Mouse (Mus musculus) midbrain, embryonic 15.5 days (tissue): ENCODE measurements around the gene Dctn3. TPM values are rescaled to one million over a fixed set of nuclear protein-coding genes. Genes with fewer than 3 reads are reported as not detected.
"Not testable (repeated sequence)": the region's sequence is repeated elsewhere in the genome, so short reads cannot be mapped to it uniquely, and the experiment has no call there.

Experiments used
- ATAC-seq: fragments of 200-750 bp; cut with Nextera tagmentation; replicated peaks from 2 replicates; pipeline ENCODE4 v1.8.0; 2017; ENCODE audit warnings: moderate TSS enrichment
- H3K27ac ChIP-seq: fragments of 300-500 bp; sonication (generic); 2 replicates; pipeline ENCODE4 v1.5.1; 2015; ENCODE audit warnings: mild to moderate bottlenecking, inconsistent platforms
- H3K27me3 ChIP-seq: fragments of 300-500 bp; sonication (generic); replicated peaks from 2 replicates; pipeline ENCODE4 v1.6.1; 2015; ENCODE audit warnings: inconsistent platforms
- H3K36me3 ChIP-seq: fragments of 300-500 bp; sonication (generic); replicated peaks from 2 replicates; pipeline ENCODE4 v1.6.1; 2015; ENCODE audit warnings: inconsistent platforms
- H3K4me1 ChIP-seq: fragments of 300-500 bp; sonication (generic); 2 replicates; pipeline ENCODE4 v1.6.1; 2015; ENCODE audit warnings: inconsistent platforms
- H3K4me2 ChIP-seq: fragments of 300-500 bp; sonication (generic); 2 replicates; pipeline ENCODE4 v1.6.1; 2015; ENCODE audit warnings: inconsistent platforms, mild to moderate bottlenecking, moderate library complexity
- H3K4me3 ChIP-seq: fragments of 300-500 bp; sonication (generic); 2 replicates; pipeline ENCODE4 v1.5.1; 2015; ENCODE audit warnings: mild to moderate bottlenecking, inconsistent platforms
- H3K9ac ChIP-seq: fragments of 300-500 bp; sonication (generic); 2 replicates; pipeline ENCODE4 v1.6.1; 2015; ENCODE audit warnings: mild to moderate bottlenecking, inconsistent platforms
- H3K9me3 ChIP-seq: fragments of 300-500 bp; sonication (generic); 2 replicates; pipeline ENCODE4 v1.6.1; 2016; ENCODE audit warnings: inconsistent platforms
- WGBS: fragments of 180-500 bp; shearing (Covaris S2); methylation state at CpG from one replicate; pipeline ENCODE4 v1.1.7; 2015; ENCODE audit warnings: mixed read lengths; 5-methylcytosine and 5-hydroxymethylcytosine counted together
- polyA plus RNA-seq: library from polyadenylated mRNA; unstranded; fragments of >200 nt; fragmentation: Nextera tagmentation; extraction: Ambion mirVana; gene quantifications from 2 replicates; pipeline ENCODE4 v1.2.1, GENCODE M21; 2015

The Dctn3 gene
- 295 and 308 TPM in 2 replicates for polyA plus RNA-seq

- peak; percentile 96 for ATAC-seq
- Histone ChIP-seq H3K36me3 (peaks cover 13% of the 10 kb centered on the region; the same call in 1 of the 2 replicates), H3K4me3 (peak within 1 kb of the TSS; percentile 86), H3K9ac (peak within 1 kb of the TSS; percentile 92), H3K4me1 (peaks cover 23% of the 10 kb centered on the region), H3K9me3 (no peaks in the 10 kb centered on the region), H3K27me3 (peaks cover 40% of the 10 kb centered on the region), H3K4me2 (peak within 1 kb of the TSS; percentile 66), H3K27ac (peak within 1 kb of the TSS; percentile 65)
- under 1% methylated on average over 27 of the region's 27 CpGs for WGBS
These were observed at the start of gene Dctn3 for GRCm38 (mm10) chr4:41722918-41723351. Gene Dctn3 (minus strand): TSS chr4:41723170.

- H3K27ac ChIP-seq, H3K4me3 ChIP-seq, H3K4me2 ChIP-seq, H3K9me3 ChIP-seq, ATAC-seq, H3K36me3 ChIP-seq, H3K9ac ChIP-seq, H3K27me3 ChIP-seq, H3K4me1 ChIP-seq: not testable (repeated sequence)
- WGBS = 87% methylated on average over 10 of the region's 10 CpGs
These were observed 44.3 kb upstream of the Dctn3 start for GRCm38 (mm10) chr4:41767301-41767700.

GRCm38 (mm10) chr4:41763176-41763575 lies 40.2 kb upstream of the Dctn3 start:
- H3K27ac ChIP-seq, H3K36me3 ChIP-seq, H3K9me3 ChIP-seq, H3K27me3 ChIP-seq, H3K9ac ChIP-seq, ATAC-seq, H3K4me3 ChIP-seq, H3K4me2 ChIP-seq: not testable (repeated sequence)
- H3K4me1 ChIP-seq = peaks cover 25% of the 10 kb centered on the region
- 82% methylated on average over 5 of the region's 6 CpGs for WGBS

- not testable (repeated sequence) for H3K4me3 ChIP-seq, H3K27me3 ChIP-seq, H3K9ac ChIP-seq, ATAC-seq, H3K9me3 ChIP-seq, H3K4me2 ChIP-seq, H3K36me3 ChIP-seq
- Histone ChIP-seq H3K27ac (peak overlapping the region; percentile 30; the same call in 1 of the 2 replicates), H3K4me1 (peaks cover 25% of the 10 kb centered on the region)
- 39% methylated on average over 8 of the region's 8 CpGs for WGBS
These were observed 39.7 kb upstream of the Dctn3 start for GRCm38 (mm10) chr4:41762688-41763114.

GRCm38 (mm10) chr4:41762099-41762687 lies 39.2 kb upstream of the Dctn3 start:
- H3K9ac ChIP-seq = no peak overlapping the region; the same call in 1 of the 2 replicates
- peak; percentile 35; the same call in 1 of the 2 replicates for ATAC-seq

DNA sequence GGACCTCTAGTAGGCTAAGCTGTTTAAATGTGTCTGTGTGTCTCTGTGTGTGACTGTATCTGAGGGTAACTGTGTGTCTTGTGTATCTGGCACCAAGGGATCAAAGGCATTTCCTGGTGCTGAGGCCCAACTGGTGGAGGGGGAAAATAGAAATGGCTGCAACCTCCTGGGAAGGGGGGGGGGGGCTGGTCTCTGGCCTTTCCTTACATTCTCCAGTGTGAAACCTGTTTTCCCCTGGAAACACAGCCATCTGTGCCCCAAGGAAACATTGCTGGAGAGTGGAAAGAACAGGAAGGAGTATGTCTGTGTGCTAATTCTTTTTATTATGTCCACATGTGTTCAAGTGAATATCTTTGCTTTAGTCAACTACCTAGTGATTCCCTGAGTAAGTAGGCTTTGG lies 38.7 kb upstream of the Dctn3 start:
- Histone ChIP-seq H3K4me2 (no peak overlapping the region), H3K9me3 (no peaks in the 10 kb centered on the region), H3K36me3 (no peaks in the 10 kb centered on the region), H3K9ac (no peak overlapping the region), H3K27ac (peak overlapping the region; percentile 30; the same call in 1 of the 2 replicates), H3K27me3 (no peaks in the 10 kb centered on the region), H3K4me1 (peaks cover 25% of the 10 kb centered on the region), H3K4me3 (no peak overlapping the region)
- ATAC-seq = no peak

More at GRCm38 (mm10) chr4:41762099-41762687, 39.2 kb upstream of the Dctn3 start:
- Histone ChIP-seq H3K4me2 (no peak overlapping the region), H3K27me3 (no peaks in the 10 kb centered on the region), H3K27ac (peak overlapping the region; percentile 30; the same call in 1 of the 2 replicates), H3K36me3 (no peaks in the 10 kb centered on the region), H3K4me1 (peaks cover 25% of the 10 kb centered on the region), H3K9me3 (no peaks in the 10 kb centered on the region), H3K4me3 (no peak overlapping the region)
- WGBS = 38% methylated on average over 8 of the region's 8 CpGs

DNA sequence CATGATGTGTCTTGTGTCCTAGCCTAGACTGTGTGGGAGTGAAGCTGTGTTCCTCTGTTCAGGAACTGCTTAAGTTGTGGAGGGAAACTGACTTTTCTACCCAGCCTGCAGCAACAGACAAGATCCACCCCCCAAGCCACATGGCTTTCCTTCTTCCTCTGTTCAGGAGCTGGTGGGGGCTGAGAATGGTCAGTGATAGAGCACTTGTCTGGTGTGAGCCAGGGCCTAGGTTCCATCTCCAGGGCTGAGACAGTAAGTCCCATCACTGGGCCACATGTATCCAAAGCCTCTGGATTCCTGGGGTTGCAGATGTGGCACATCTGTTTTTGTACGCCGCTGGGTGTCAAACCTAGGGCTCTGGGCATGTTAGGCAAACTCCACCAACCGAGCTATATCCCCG lies 37.9 kb upstream of the Dctn3 start:
- no peak for ATAC-seq
- 89% methylated on average over 4 of the region's 4 CpGs for WGBS
- peak overlapping the region; percentile 56 for H3K4me2 ChIP-seq
- H3K36me3 ChIP-seq = no peaks in the 10 kb centered on the region
- H3K27me3 ChIP-seq = no peaks in the 10 kb centered on the region
- H3K27ac ChIP-seq = peak overlapping the region; percentile 30; the same call in 1 of the 2 replicates
- H3K9me3 ChIP-seq = no peaks in the 10 kb centered on the region
- H3K4me1 ChIP-seq = peaks cover 31% of the 10 kb centered on the region
- peak overlapping the region; percentile 48; the same call in 1 of the 2 replicates for H3K9ac ChIP-seq
- peak overlapping the region; percentile 36 for H3K4me3 ChIP-seq

- peak overlapping the region; percentile 56 for H3K4me2 ChIP-seq
- H3K27me3 ChIP-seq = no peaks in the 10 kb centered on the region
- peak overlapping the region; percentile 30; the same call in 1 of the 2 replicates for H3K27ac ChIP-seq
- peak overlapping the region; percentile 48 for H3K9ac ChIP-seq
- under 1% methylated on average over 15 of the region's 15 CpGs for WGBS
- H3K9me3 ChIP-seq = no peaks in the 10 kb centered on the region
- ATAC-seq = peak; percentile 64
- peak overlapping the region; percentile 36 for H3K4me3 ChIP-seq
- H3K36me3 ChIP-seq = no peaks in the 10 kb centered on the region
- peaks cover 31% of the 10 kb centered on the region for H3K4me1 ChIP-seq
These were observed 37.3 kb upstream of the Dctn3 start for GRCm38 (mm10) chr4:41760288-41760721.

DNA sequence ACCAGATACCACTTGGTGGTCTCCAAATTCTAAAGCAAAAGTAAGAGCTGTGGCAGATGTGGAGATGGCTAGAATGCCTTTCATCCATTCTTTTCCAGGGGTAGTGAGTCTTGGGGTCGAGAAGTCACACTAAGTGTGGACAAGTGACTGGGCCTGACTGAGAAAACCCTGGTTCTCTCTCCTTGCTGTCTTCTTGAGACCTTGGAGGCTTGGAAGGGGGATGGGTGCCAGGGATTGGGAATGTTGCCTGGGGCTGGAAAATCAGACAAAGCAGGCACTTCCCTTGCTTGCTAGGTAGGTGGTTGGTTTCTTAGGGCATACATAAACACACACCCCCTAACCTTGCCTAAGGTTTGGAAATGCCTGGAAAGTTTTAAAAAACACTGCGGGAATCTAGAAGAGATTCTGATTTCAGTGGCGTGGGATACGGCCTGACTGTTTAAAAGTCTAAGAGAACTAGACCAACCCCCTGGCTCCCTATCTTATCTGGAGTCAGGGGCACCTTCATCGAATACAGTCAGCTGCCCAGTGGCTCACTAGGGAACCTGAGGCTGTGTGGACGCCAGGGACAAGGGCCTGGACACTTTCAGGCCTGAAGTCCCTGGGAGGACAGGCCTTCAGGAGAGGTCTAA lies 36.8 kb upstream of the Dctn3 start:
- H3K4me2 ChIP-seq = peak overlapping the region; percentile 56
- H3K9me3 ChIP-seq = no peaks in the 10 kb centered on the region
- no peaks in the 10 kb centered on the region for H3K27me3 ChIP-seq
- no peak overlapping the region for H3K27ac ChIP-seq
- no peak for ATAC-seq
- peak overlapping the region; percentile 48; the same call in 1 of the 2 replicates for H3K9ac ChIP-seq
- H3K36me3 ChIP-seq = no peaks in the 10 kb centered on the region
- H3K4me3 ChIP-seq = peak overlapping the region; percentile 36; the same call in 1 of the 2 replicates
- 41% methylated on average over 6 of the region's 6 CpGs for WGBS
- H3K4me1 ChIP-seq = peaks cover 35% of the 10 kb centered on the region

- H3K9ac ChIP-seq = no peak overlapping the region
- 87% methylated on average over 9 of the region's 9 CpGs for WGBS
These were observed 36.2 kb upstream of the Dctn3 start for GRCm38 (mm10) chr4:41759206-41759605.

DNA sequence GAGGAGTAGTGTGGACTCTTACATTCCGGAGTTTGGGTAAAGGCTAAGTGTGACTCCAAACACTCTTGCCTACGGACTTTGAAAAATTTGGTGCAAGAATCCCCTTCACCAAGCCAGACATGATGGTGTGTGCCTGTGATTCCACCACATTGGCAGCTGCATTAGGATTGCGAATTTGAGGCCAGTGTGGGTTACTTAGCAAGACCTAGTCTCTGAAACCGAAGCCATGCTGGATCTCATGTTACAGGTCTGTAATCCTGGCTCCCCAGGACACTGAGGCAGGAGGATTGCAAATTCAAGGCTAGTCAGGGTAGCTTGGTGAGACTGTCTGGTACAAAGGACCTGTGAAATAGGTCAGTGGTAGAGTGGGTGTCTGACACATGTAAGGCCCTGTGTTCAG lies 35.7 kb upstream of the Dctn3 start:
- H3K9ac ChIP-seq = no peak overlapping the region
- H3K27ac ChIP-seq = no peak overlapping the region
- WGBS = 90% methylated on average over 4 of the region's 4 CpGs
- H3K9me3 ChIP-seq = no peaks in the 10 kb centered on the region
- H3K36me3 ChIP-seq = no peaks in the 10 kb centered on the region
- peaks cover 37% of the 10 kb centered on the region for H3K4me1 ChIP-seq
- no peak for ATAC-seq
- H3K27me3 ChIP-seq = no peaks in the 10 kb centered on the region
- no peak overlapping the region for H3K4me2 ChIP-seq
- H3K4me3 ChIP-seq = no peak overlapping the region

More at GRCm38 (mm10) chr4:41759206-41759605, 36.2 kb upstream of the Dctn3 start:
- no peaks in the 10 kb centered on the region for H3K9me3 ChIP-seq
- no peaks in the 10 kb centered on the region for H3K36me3 ChIP-seq
- no peak for ATAC-seq
- H3K4me2 ChIP-seq = no peak overlapping the region
- no peaks in the 10 kb centered on the region for H3K27me3 ChIP-seq
- H3K4me3 ChIP-seq = no peak overlapping the region
- H3K27ac ChIP-seq = no peak overlapping the region
- peaks cover 37% of the 10 kb centered on the region for H3K4me1 ChIP-seq

DNA sequence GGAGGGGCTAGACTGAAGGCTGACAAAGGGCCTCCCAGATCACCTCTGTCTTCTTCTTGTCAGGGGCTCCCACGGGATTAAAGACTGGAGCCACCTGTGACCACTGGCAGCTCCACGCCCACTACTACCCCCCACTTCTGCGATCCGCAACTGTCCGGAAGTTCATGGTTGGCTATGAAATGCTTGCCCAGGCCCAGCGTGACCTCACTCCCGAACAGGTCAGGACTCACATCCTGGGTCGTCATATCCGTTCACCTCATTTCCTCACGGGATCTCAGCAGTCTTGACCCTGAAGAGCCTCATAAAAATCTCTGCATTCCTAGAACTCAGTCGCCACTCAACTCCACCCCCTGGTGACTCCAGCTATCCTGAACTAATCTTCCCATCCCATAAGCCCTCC lies 35.1 kb upstream of the Dctn3 start:
- WGBS = 85% methylated on average over 11 of the region's 11 CpGs
- H3K9ac ChIP-seq = no peak overlapping the region
- no peak for ATAC-seq
- no peak overlapping the region for H3K4me2 ChIP-seq
- H3K36me3 ChIP-seq = no peaks in the 10 kb centered on the region
- no peaks in the 10 kb centered on the region for H3K9me3 ChIP-seq
- no peaks in the 10 kb centered on the region for H3K27me3 ChIP-seq
- no peak overlapping the region for H3K4me3 ChIP-seq
- no peak overlapping the region for H3K27ac ChIP-seq
- peaks cover 37% of the 10 kb centered on the region for H3K4me1 ChIP-seq
